Mouse (Mus musculus) c-Kit-positive CD71-positive TER-119-positive erythroid progenitor cells, embryonic 14.5 days (primary cell): Measurements from ENCODE around the gene Ovch2.

Source experiments
- DNase-seq: peaks from one replicate; pipeline ENCODE4 v3.0.0-alpha.2; 2013; ENCODE audit warnings: low spot score

Gene Ovch2

DNA sequence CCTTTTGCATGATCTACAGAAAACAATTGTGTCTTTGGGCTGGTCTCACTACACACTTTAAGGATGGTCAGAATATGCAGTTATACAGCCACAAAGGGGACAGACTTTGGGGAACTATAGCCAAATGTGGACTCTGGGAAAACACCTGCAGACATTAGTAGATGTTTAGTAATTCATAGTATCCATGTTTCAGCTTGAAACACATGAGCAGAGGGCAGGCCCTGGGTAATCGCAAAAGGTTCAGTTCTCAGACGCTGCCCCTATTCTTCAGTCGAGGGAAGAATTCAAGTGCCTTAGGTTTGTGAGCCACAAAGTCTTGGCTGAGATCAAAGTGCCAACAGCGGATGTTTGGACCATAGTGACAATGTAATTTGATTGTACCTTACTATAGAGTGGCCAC, 56.6 kb downstream of the Ovch2 start:
- DNase-seq, result no peak

GRCm38 (mm10) chr7:107742963-107743465, 58.0 kb downstream of the Ovch2 start:
- DNase-seq, result no peak

GRCm38 (mm10) chr7:107738726-107739125, 62.3 kb downstream of the Ovch2 start:
- no peak for DNase-seq

GRCm38 (mm10) chr7:107733162-107733561, 67.8 kb downstream of the Ovch2 start:
- no peak for DNase-seq
